Mouse (Mus musculus): ENCODE measurements around the gene Slc34a3. TPM values are rescaled to one million over a fixed set of nuclear protein-coding genes. Genes with fewer than 3 reads are reported as not detected.

Gene Slc34a3
- polyA plus RNA-seq, 1 experiment = 0.06 TPM

DNA sequence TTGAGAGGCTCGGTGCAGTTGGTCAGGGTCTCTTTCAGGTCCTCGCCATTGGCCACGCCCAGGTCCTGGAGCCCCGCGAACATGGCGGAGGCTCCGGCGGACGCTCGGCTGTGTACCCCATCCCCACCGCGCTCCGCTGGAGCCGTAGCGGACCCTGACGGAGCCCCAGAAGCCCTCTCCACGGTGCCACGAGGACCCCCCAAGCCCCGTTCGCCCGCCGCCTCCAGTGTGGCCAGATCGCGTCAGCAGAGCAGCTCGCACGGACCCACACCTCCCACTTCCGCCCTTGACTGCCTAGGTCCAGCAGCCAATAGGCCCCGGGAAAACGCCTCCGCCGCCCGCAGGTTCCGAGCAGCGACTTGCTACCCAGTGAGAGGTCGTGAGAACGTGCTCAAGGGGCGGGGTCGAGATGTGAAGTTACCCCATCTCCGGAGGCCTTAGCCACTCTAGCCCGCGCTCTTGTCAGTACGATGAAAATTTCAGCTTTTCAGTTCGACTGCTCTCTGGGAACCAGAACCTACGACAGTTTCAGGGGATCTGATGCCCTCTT, 23.0 kb downstream of the Slc34a3 start, which contains the start of gene Nelfb:
Gene Nelfb (minus strand): TSS at position 369 of the 550 bp plus-strand sequence.
- WGBS = under 1% methylated on average over 44 of the region's 44 CpGs
- TF ChIP-seq CTCF (IDR thresholded peaks at IDR 0.05; ENCODE audit: extremely low read depth, insufficient read depth, insufficient read length, insufficient replicate concordance) (no peak), POLR2A (IDR thresholded peaks at IDR 0.05; ENCODE audit: low read depth, low read length) (peak; percentile 69)
- peak; percentile 81 to 91 for DNase-seq (ENCODE audit: low read depth in 1 of 2, low spot score in 2 of 2)

GRCm38 (mm10) chr2:25210686-25211085, 23.5 kb downstream of the Slc34a3 start:
- Histone ChIP-seq H3K27me3 (ENCODE audit: control insufficient read depth, insufficient read depth, low read length) (no peaks in the 10 kb centered on the region), H3K36me3 (ENCODE audit: control insufficient read depth, insufficient read depth, low read length) (peaks cover 12% of the 10 kb centered on the region), H3K4me1 (ENCODE audit: control insufficient read depth, insufficient read depth, insufficient read length) (peaks cover 9% of the 10 kb centered on the region; the same call in 1 of the 2 replicates), H3K27ac (ENCODE audit: insufficient read depth, low read length) (peak overlapping the region; percentile 92), H3K4me3 (ENCODE audit: extremely low read depth, insufficient read depth, insufficient read length) (peak overlapping the region; percentile 91)
- under 1% methylated on average over 24 of the region's 24 CpGs for WGBS
- DNase-seq (ENCODE audit: low read depth in 1 of 2, low spot score in 2 of 2) = no peak
- no peak for TF ChIP-seq POLR2A (IDR thresholded peaks at IDR 0.05; ENCODE audit: low read depth, low read length)
- TF ChIP-seq CTCF (IDR thresholded peaks at IDR 0.05; ENCODE audit: extremely low read depth, insufficient read depth, insufficient read length, insufficient replicate concordance) = no peak

More for the DNA sequence above, 23.0 kb downstream of the Slc34a3 start, which contains the start of gene Nelfb:
- Histone ChIP-seq H3K4me3 (ENCODE audit: extremely low read depth, insufficient read depth, insufficient read length) (peak within 1 kb of the TSS; percentile 91), H3K27me3 (ENCODE audit: control insufficient read depth, insufficient read depth, low read length) (no peaks in the 10 kb centered on the region), H3K27ac (ENCODE audit: insufficient read depth, low read length) (peak within 1 kb of the TSS; percentile 92), H3K4me1 (ENCODE audit: control insufficient read depth, insufficient read depth, insufficient read length) (peaks cover 9% of the 10 kb centered on the region; the same call in 1 of the 2 replicates), H3K36me3 (ENCODE audit: control insufficient read depth, insufficient read depth, low read length) (peaks cover 7% of the 10 kb centered on the region)

DNA sequence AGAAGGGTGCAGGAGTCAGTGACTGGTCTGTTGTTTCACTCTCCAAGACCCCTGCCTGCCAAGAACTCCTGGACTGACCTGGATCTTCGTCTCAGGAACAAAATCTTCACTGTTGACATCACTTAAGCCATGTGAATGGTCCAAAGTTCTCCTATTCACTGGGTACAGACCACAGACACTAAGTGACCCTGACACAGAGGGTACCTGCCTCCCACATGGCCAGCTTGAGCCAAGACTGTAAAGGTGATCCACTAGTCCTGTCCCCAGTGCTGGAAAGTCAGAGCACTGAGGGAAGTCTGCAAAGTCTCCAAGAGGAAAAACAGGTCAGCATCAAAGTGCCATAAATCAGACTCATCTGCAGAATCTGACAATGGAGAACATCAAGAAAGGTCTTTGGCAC, 26.6 kb downstream of the Slc34a3 start:
- Histone ChIP-seq H3K4me3 (ENCODE audit: extremely low read depth, insufficient read depth, insufficient read length) (no peak overlapping the region), H3K27ac (ENCODE audit: insufficient read depth, low read length) (no peak overlapping the region), H3K36me3 (ENCODE audit: control insufficient read depth, insufficient read depth, low read length) (peaks cover 37% of the 10 kb centered on the region), H3K4me1 (ENCODE audit: control insufficient read depth, insufficient read depth, insufficient read length) (peaks cover 9% of the 10 kb centered on the region; the same call in 1 of the 2 replicates), H3K27me3 (ENCODE audit: control insufficient read depth, insufficient read depth, low read length) (no peaks in the 10 kb centered on the region)
- WGBS = 96% methylated on average over 1 of the region's 1 CpGs
- no peak for TF ChIP-seq POLR2A (IDR thresholded peaks at IDR 0.05; ENCODE audit: low read depth, low read length)
- no peak for TF ChIP-seq CTCF (IDR thresholded peaks at IDR 0.05; ENCODE audit: extremely low read depth, insufficient read depth, insufficient read length, insufficient replicate concordance)
- DNase-seq (ENCODE audit: low read depth in 1 of 2, low spot score in 2 of 2) = no peak

DNA sequence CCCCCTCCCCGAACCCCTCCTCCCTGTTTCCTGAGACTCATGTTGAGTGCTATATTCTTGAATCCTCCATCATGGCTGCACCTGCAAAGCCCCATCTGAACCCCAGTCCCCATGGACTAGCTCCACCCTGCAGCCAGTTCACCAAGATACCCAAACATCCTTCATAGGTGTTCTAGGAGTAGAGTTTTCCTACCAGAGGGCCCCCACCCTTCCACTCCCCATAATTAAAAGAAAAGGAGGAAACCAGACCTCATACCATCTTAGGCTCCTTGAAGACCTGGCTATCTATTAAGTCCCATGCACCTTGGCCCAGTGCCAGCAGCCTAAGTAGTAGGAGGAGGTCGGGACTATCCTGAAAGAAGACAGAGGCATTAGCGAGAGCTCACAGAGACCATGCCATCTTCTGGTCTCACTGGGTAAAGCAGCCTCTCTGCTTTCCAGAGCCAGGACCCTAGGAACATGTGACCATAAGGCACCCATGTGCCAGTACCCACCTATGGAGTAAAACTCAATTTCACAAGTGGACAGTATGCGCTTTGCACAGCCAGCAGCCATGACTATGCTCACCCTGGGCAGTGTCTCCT, 30.4 kb downstream of the Slc34a3 start:
- Histone ChIP-seq H3K27me3 (ENCODE audit: control insufficient read depth, insufficient read depth, low read length) (no peaks in the 10 kb centered on the region), H3K27ac (ENCODE audit: insufficient read depth, low read length) (no peak overlapping the region), H3K36me3 (ENCODE audit: control insufficient read depth, insufficient read depth, low read length) (peaks cover 49% of the 10 kb centered on the region), H3K4me1 (ENCODE audit: control insufficient read depth, insufficient read depth, insufficient read length) (no peaks in the 10 kb centered on the region), H3K4me3 (ENCODE audit: extremely low read depth, insufficient read depth, insufficient read length) (no peak overlapping the region)
- TF ChIP-seq POLR2A (IDR thresholded peaks at IDR 0.05; ENCODE audit: low read depth, low read length) = no peak
- WGBS = 62% methylated on average over 4 of the region's 4 CpGs
- no peak for DNase-seq (ENCODE audit: low read depth in 1 of 2, low spot score in 2 of 2)

- peaks cover 7% of the 10 kb centered on the region; the same call in 1 of the 2 replicates for H3K4me1 ChIP-seq (ENCODE audit: control insufficient read depth, insufficient read depth, insufficient read length)
- no peak overlapping the region for H3K27ac ChIP-seq (ENCODE audit: insufficient read depth, low read length)
- TF ChIP-seq CTCF (IDR thresholded peaks at IDR 0.05; ENCODE audit: extremely low read depth, insufficient read depth, insufficient read length, insufficient replicate concordance) (no peak), POLR2A (IDR thresholded peaks at IDR 0.05; ENCODE audit: low read depth, low read length) (no peak)
- no peak for DNase-seq (ENCODE audit: low read depth in 1 of 2, low spot score in 2 of 2)
- H3K36me3 ChIP-seq (ENCODE audit: control insufficient read depth, insufficient read depth, low read length) = peaks cover 39% of the 10 kb centered on the region
- 84% methylated on average over 2 of the region's 2 CpGs for WGBS
- H3K27me3 ChIP-seq (ENCODE audit: control insufficient read depth, insufficient read depth, low read length) = no peaks in the 10 kb centered on the region
- no peak overlapping the region for H3K4me3 ChIP-seq (ENCODE audit: extremely low read depth, insufficient read depth, insufficient read length)
Measured at GRCm38 (mm10) chr2:25200631-25201030, 33.5 kb downstream of the Slc34a3 start.

DNA sequence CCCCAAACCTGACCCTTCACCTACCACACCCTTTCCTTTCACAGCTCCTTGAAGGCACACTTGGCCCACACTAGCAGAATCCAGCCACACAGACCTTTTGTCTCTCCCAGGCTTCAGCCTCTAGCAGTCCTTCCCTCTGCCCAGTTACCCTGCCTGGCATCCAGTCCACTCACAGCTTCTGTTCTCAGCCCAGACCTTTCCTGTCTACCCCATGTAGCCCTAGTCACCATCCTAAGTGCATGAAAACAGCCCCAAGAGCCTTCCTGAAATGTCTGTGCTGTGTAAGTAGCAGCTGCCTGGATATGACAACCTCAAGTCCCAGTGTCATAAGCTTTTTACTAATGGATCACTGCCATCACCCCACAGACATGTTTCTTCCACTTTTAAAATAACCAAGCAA, 36.2 kb downstream of the Slc34a3 start:
- Histone ChIP-seq H3K36me3 (ENCODE audit: control insufficient read depth, insufficient read depth, low read length) (peaks cover 24% of the 10 kb centered on the region), H3K4me1 (ENCODE audit: control insufficient read depth, insufficient read depth, insufficient read length) (peaks cover 21% of the 10 kb centered on the region; the same call in 1 of the 2 replicates), H3K27me3 (ENCODE audit: control insufficient read depth, insufficient read depth, low read length) (no peaks in the 10 kb centered on the region), H3K27ac (ENCODE audit: insufficient read depth, low read length) (peak overlapping the region; percentile 47), H3K4me3 (ENCODE audit: extremely low read depth, insufficient read depth, insufficient read length) (no peak overlapping the region)
- no peak for TF ChIP-seq POLR2A (IDR thresholded peaks at IDR 0.05; ENCODE audit: low read depth, low read length)
- TF ChIP-seq CTCF (IDR thresholded peaks at IDR 0.05; ENCODE audit: extremely low read depth, insufficient read depth, insufficient read length, insufficient replicate concordance) = no peak
- no peak for DNase-seq (ENCODE audit: low read depth in 1 of 2, low spot score in 2 of 2)

DNA sequence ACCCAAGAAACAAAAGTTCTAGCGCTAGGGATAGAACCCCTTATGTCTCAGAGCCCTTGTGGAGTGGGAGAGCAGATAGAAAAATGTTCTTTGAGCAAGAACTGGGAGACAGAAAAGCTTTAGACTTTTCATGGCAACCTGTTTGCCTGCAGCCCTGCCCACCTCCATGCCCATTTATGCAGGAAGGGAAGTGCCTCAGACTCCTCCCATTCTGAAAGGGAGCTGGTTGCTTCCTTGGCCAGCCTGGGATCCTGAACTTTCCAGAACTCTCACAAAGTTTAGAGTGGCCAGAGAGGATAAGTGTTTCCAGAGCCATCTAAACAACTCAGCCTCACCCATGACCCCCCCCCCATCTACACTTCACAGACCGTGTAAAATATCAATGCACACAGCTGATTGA, 37.0 kb downstream of the Slc34a3 start:
- Histone ChIP-seq H3K27me3 (ENCODE audit: control insufficient read depth, insufficient read depth, low read length) (no peaks in the 10 kb centered on the region), H3K4me3 (ENCODE audit: extremely low read depth, insufficient read depth, insufficient read length) (no peak overlapping the region; the same call in 1 of the 2 replicates), H3K4me1 (ENCODE audit: control insufficient read depth, insufficient read depth, insufficient read length) (peaks cover 21% of the 10 kb centered on the region; the same call in 1 of the 2 replicates), H3K36me3 (ENCODE audit: control insufficient read depth, insufficient read depth, low read length) (peaks cover 19% of the 10 kb centered on the region), H3K27ac (ENCODE audit: insufficient read depth, low read length) (peak overlapping the region; percentile 96)
- no peak for TF ChIP-seq CTCF (IDR thresholded peaks at IDR 0.05; ENCODE audit: extremely low read depth, insufficient read depth, insufficient read length, insufficient replicate concordance)
- TF ChIP-seq POLR2A (IDR thresholded peaks at IDR 0.05; ENCODE audit: low read depth, low read length) = no peak
- 21% methylated on average over 2 of the region's 2 CpGs for WGBS
- DNase-seq (ENCODE audit: low read depth in 1 of 2, low spot score in 2 of 2) = no peak
